Mouse (Mus musculus) MEL (cell line): ENCODE measurements around the gene Myo1c. TPM values are rescaled to one million over a fixed set of nuclear protein-coding genes. Genes with fewer than 3 reads are reported as not detected.

Experiments
- DNase-seq: peaks from one replicate; pipeline ENCODE4 v3.0.0; 2011; ENCODE audit warnings: low read depth, low spot score
- H3K27ac ChIP-seq: 2 replicates; pipeline ENCODE4 v1.5.1; 2012; ENCODE audit warnings: low read depth, mild to moderate bottlenecking, control low read depth, low read length, moderate library complexity; ENCODE audit not compliant: control insufficient read depth
- H3K27me3 ChIP-seq, 2 experiments: fragments of 150-350 bp in 1 of 2; sonication (generic) in 1 of 2; 2 replicates each; pipeline ENCODE4 v1.6.1; 2012; ENCODE audit warnings: low read length in 2 of 2, mild to moderate bottlenecking in 2 of 2, improper control_type of control experiment in 1 of 2, moderate library complexity in 1 of 2; ENCODE audit not compliant: insufficient read depth in 2 of 2, control insufficient read depth in 1 of 2
- H3K36me3 ChIP-seq, 2 experiments: 2 replicates each; pipeline ENCODE4 v1.6.1; 2012 to 2014; ENCODE audit warnings: low read length in 2 of 2, improper control_type of control experiment in 1 of 2, inconsistent platforms in 1 of 2, mild to moderate bottlenecking in 1 of 2; ENCODE audit not compliant: insufficient read depth in 2 of 2, control insufficient read depth in 1 of 2
- H3K4me1 ChIP-seq, 2 experiments: fragments of 150-350 bp in 1 of 2; sonication (generic) in 1 of 2; 2 replicates each; pipeline ENCODE4 v1.6.1; 2012; ENCODE audit warnings: low read length in 2 of 2, improper control_type of control experiment in 1 of 2, mild to moderate bottlenecking in 1 of 2; ENCODE audit not compliant: insufficient read depth in 2 of 2, control insufficient read depth in 1 of 2
- H3K4me3 ChIP-seq, 2 experiments: fragments of 150-350 bp in 1 of 2; sonication (generic) in 1 of 2; 2 replicates each; pipeline ENCODE4 v1.5.1; 2012; ENCODE audit warnings: low read depth in 2 of 2, low read length in 2 of 2, mild to moderate bottlenecking in 2 of 2, moderate library complexity in 2 of 2, control low read depth in 1 of 2, improper control_type of control experiment in 1 of 2; ENCODE audit not compliant: control insufficient read depth in 1 of 2, insufficient read depth in 1 of 2
- H3K79me2 ChIP-seq: 2 replicates; pipeline ENCODE4 v1.6.1; 2012; ENCODE audit warnings: mild to moderate bottlenecking, low read length, moderate library complexity; ENCODE audit not compliant: control insufficient read depth, poor library complexity, insufficient read depth
- H3K9ac ChIP-seq: 2 replicates; pipeline ENCODE4 v1.6.1; 2012; ENCODE audit warnings: low read depth, mild to moderate bottlenecking, control low read depth, low read length, moderate library complexity; ENCODE audit not compliant: control insufficient read depth, poor library complexity, severe bottlenecking
- H3K9me3 ChIP-seq: fragments of 150-350 bp; sonication (generic); replicated peaks from 2 replicates; pipeline ENCODE4 v1.6.1; 2012; ENCODE audit warnings: mild to moderate bottlenecking, low read length, improper control_type of control experiment, moderate library complexity; ENCODE audit not compliant: insufficient read depth
- BHLHE40 ChIP-seq: IDR thresholded peaks from 2 replicates; pipeline ENCODE4 v1.6.1; 2012; ENCODE audit warnings: low read depth, mild to moderate bottlenecking, inconsistent platforms, low read length, improper control_type of control experiment, borderline replicate concordance
- CHD1 ChIP-seq: IDR thresholded peaks from 2 replicates; pipeline ENCODE4 v1.6.1; 2012; ENCODE audit warnings: low read depth, mild to moderate bottlenecking, inconsistent platforms, low read length, improper control_type of control experiment
- CHD2 ChIP-seq: IDR thresholded peaks from 2 replicates; pipeline ENCODE4 v1.6.1; 2011; ENCODE audit warnings: low read length, improper control_type of control experiment
- CTCF ChIP-seq, 3 experiments: IDR thresholded peaks in 2 of 3; conservative IDR thresholded peaks in 1 of 3; 2 replicates each; pipeline ENCODE4 v1.5.1; 2011 to 2012; ENCODE audit warnings: low read length in 3 of 3, low read depth in 2 of 3, mild to moderate bottlenecking in 2 of 3, improper control_type of control experiment in 1 of 3, inconsistent platforms in 1 of 3, mixed read lengths in 1 of 3, moderate library complexity in 1 of 3; ENCODE audit not compliant: control insufficient read depth in 1 of 3, insufficient read depth in 1 of 3, poor library complexity in 1 of 3, severe bottlenecking in 1 of 3
- EP300 ChIP-seq, 2 experiments: IDR thresholded peaks; 2 replicates each; pipeline ENCODE4 v1.6.1; 2011; ENCODE audit warnings: improper control_type of control experiment in 2 of 2, low read length in 2 of 2, low read depth in 1 of 2, mild to moderate bottlenecking in 1 of 2
- ETS1 ChIP-seq: IDR thresholded peaks from 2 replicates; pipeline ENCODE4 v1.6.1; 2012; ENCODE audit warnings: low read depth, mild to moderate bottlenecking, inconsistent platforms, low read length, improper control_type of control experiment, moderate library complexity
- GABPA ChIP-seq: IDR thresholded peaks from 2 replicates; pipeline ENCODE4 v1.6.1; 2012; ENCODE audit warnings: low read depth, mild to moderate bottlenecking, inconsistent platforms, low read length, improper control_type of control experiment, moderate library complexity
- GATA1 ChIP-seq: IDR thresholded peaks from 2 replicates; pipeline ENCODE4 v1.6.1; 2011; ENCODE audit warnings: low read depth, low read length, improper control_type of control experiment
- JUND ChIP-seq: IDR thresholded peaks from 2 replicates; pipeline ENCODE4 v1.6.1; 2011; ENCODE audit warnings: low read depth, mild to moderate bottlenecking, improper control_type of control experiment, low read length
- KAT2A ChIP-seq: conservative IDR thresholded peaks from 2 replicates; pipeline ENCODE4 v1.6.1; 2012; ENCODE audit warnings: low read depth, low read length, improper control_type of control experiment, inconsistent platforms
- MAX ChIP-seq: IDR thresholded peaks from 2 replicates; pipeline ENCODE4 v1.6.1; 2011; ENCODE audit warnings: low read length, improper control_type of control experiment
- MAZ ChIP-seq: IDR thresholded peaks from 2 replicates; pipeline ENCODE4 v1.6.1; 2012; ENCODE audit warnings: low read depth, mild to moderate bottlenecking, inconsistent platforms, low read length, improper control_type of control experiment
- MXI1 ChIP-seq: IDR thresholded peaks from 2 replicates; pipeline ENCODE4 v1.6.1; 2011; ENCODE audit warnings: mild to moderate bottlenecking, low read depth, low read length, improper control_type of control experiment
- MYB ChIP-seq: IDR thresholded peaks from 2 replicates; pipeline ENCODE4 v1.6.1; 2011; ENCODE audit warnings: mild to moderate bottlenecking, low read depth, low read length, improper control_type of control experiment
- MYC ChIP-seq: IDR thresholded peaks from 2 replicates; pipeline ENCODE4 v1.6.1; 2011; ENCODE audit warnings: low read depth, mild to moderate bottlenecking, low read length, improper control_type of control experiment, moderate library complexity
- NELFE ChIP-seq: IDR thresholded peaks from 2 replicates; pipeline ENCODE4 v1.6.1; 2011; ENCODE audit warnings: low read depth, low read length, improper control_type of control experiment
- NRF1 ChIP-seq: IDR thresholded peaks from 2 replicates; pipeline ENCODE4 v1.6.1; 2014; ENCODE audit warnings: low read depth, mild to moderate bottlenecking, inconsistent platforms, low read length, improper control_type of control experiment, moderate library complexity; ENCODE audit not compliant: poor library complexity, insufficient read depth, severe bottlenecking
- POLR2A ChIP-seq, 2 experiments: IDR thresholded peaks; 2 replicates each; pipeline ENCODE4 v1.6.1; 2011 to 2012; ENCODE audit warnings: low read length in 2 of 2, mild to moderate bottlenecking in 2 of 2, control low read depth in 1 of 2, improper control_type of control experiment in 1 of 2, low read depth in 1 of 2, moderate library complexity in 1 of 2; ENCODE audit not compliant: control insufficient read depth in 1 of 2, insufficient read depth in 1 of 2, poor library complexity in 1 of 2
- POLR2AphosphoS2 ChIP-seq: IDR thresholded peaks from 2 replicates; pipeline ENCODE4 v1.6.1; 2011; ENCODE audit warnings: low read length, improper control_type of control experiment
- POLR2AphosphoS5 ChIP-seq: IDR thresholded peaks from 2 replicates; pipeline ENCODE4 v1.6.1; 2012; ENCODE audit warnings: low read depth, borderline replicate concordance, mild to moderate bottlenecking, inconsistent platforms, low read length, moderate library complexity, mixed read lengths
- TBP ChIP-seq: IDR thresholded peaks from 2 replicates; pipeline ENCODE4 v1.8.0; 2011; ENCODE audit warnings: low read depth, low read length, improper control_type of control experiment
- TCF12 ChIP-seq: IDR thresholded peaks from 2 replicates; pipeline ENCODE4 v1.6.1; 2014; ENCODE audit warnings: low read depth, mild to moderate bottlenecking, inconsistent platforms, low read length, improper control_type of control experiment, moderate library complexity
- USF1 ChIP-seq: IDR thresholded peaks from 2 replicates; pipeline ENCODE4 v1.6.1; 2014; ENCODE audit warnings: low read depth, mild to moderate bottlenecking, inconsistent platforms, low read length, improper control_type of control experiment, moderate library complexity
- USF2 ChIP-seq, 2 experiments: IDR thresholded peaks; 2 replicates each; pipeline ENCODE4 v1.6.1; 2011 to 2012; ENCODE audit warnings: improper control_type of control experiment in 2 of 2, low read length in 2 of 2, borderline replicate concordance in 1 of 2, inconsistent platforms in 1 of 2, low read depth in 1 of 2, mild to moderate bottlenecking in 1 of 2; ENCODE audit not compliant: insufficient read depth in 1 of 2
- ZKSCAN1 ChIP-seq: IDR thresholded peaks from 2 replicates; pipeline ENCODE4 v1.6.1; 2012; ENCODE audit warnings: low read depth, mild to moderate bottlenecking, inconsistent platforms, low read length, improper control_type of control experiment, moderate library complexity
- ZMIZ1 ChIP-seq: IDR thresholded peaks from 2 replicates; pipeline ENCODE4 v1.6.1; 2012; ENCODE audit warnings: low read depth, mild to moderate bottlenecking, inconsistent platforms, low read length, improper control_type of control experiment, moderate library complexity
- polyA plus RNA-seq, 2 experiments: library from polyadenylated mRNA; stranded (reverse) in 1 of 2; unstranded in 1 of 2; fragments of >175 nt in 1 of 2; fragments of >200 nt in 1 of 2; gene quantifications; 2 replicates each; pipeline versions ENCODE4 v1.2.1 to v1.2.4; 2012; ENCODE audit warnings: low replicate concordance in 2 of 2, low read depth in 1 of 2; ENCODE audit not compliant: insufficient read length in 2 of 2, insufficient read depth in 1 of 2, missing spikeins in 1 of 2
- total RNA-seq: library from RNA; depleted of rRNA; stranded (reverse); fragments of 300-350 nt; gene quantifications from 2 replicates; pipeline ENCODE4 v1.2.3, GENCODE M21; 2012

The Myo1c gene
- total and polyA plus RNA-seq, 3 experiments: 33.2 to 45.6 TPM; not detected in 1

- TF ChIP-seq NRF1 (no peak), USF2 (IDR thresholded peaks at IDR 0.05; ENCODE audit: borderline replicate concordance in 1 of 2, insufficient read depth in 1 of 2, low read depth in 1 of 2, low read length in 2 of 2) (no peak), ZKSCAN1 (no peak), USF1 (no peak), MAX (no peak), CHD1 (no peak), POLR2A (IDR thresholded peaks at IDR 0.05; ENCODE audit: control insufficient read depth in 1 of 2, insufficient read depth in 1 of 2, low read depth in 1 of 2, low read length in 2 of 2, poor library complexity in 1 of 2) (no peak), CTCF (IDR thresholded peaks at IDR 0.05 in 2 of 3, conservative IDR thresholded peaks at IDR 0.05 in 1 of 3; ENCODE audit: control insufficient read depth in 1 of 3, insufficient read depth in 1 of 3, low read depth in 2 of 3, low read length in 3 of 3, poor library complexity in 1 of 3, severe bottlenecking in 1 of 3) (peak in 1 of 3 experiments; percentile 42; a peak in 2 of 6 replicates), MYC (0 out of 2 replicates have a peak, but pooled peaks have one; percentile 42), TBP (no peak), GATA1 (no peak), BHLHE40 (no peak), GABPA (no peak), CHD2 (no peak), ZMIZ1 (no peak)
Measured at GRCm38 (mm10) chr11:75700557-75700956, 50.3 kb downstream of the Myo1c start (continued).

- DNase-seq: no peak
- no peaks in the 10 kb centered on the region for H3K79me2 ChIP-seq
- H3K36me3 ChIP-seq: peaks cover 0 to 38% of the 10 kb centered on the region in 2 experiments; a peak in 2 of 4 replicates
- no peaks in the 10 kb centered on the region for H3K27me3 ChIP-seq
- TF ChIP-seq GABPA (no peak), EP300 (IDR thresholded peaks at IDR 0.05; ENCODE audit: low read depth in 1 of 2, low read length in 2 of 2) (no peak), CHD2 (no peak), ZKSCAN1 (no peak), MXI1 (no peak), ZMIZ1 (no peak), USF2 (IDR thresholded peaks at IDR 0.05; ENCODE audit: borderline replicate concordance in 1 of 2, insufficient read depth in 1 of 2, low read depth in 1 of 2, low read length in 2 of 2) (no peak), JUND (no peak), POLR2AphosphoS2 (no peak), USF1 (no peak), ETS1 (no peak), NELFE (no peak), MAZ (no peak), TCF12 (no peak), MYB (no peak), KAT2A (no peak), GATA1 (no peak), POLR2AphosphoS5 (no peak)
- no peak overlapping the region for H3K9ac ChIP-seq
- no peaks in the 10 kb centered on the region for H3K9me3 ChIP-seq
- H3K4me1 ChIP-seq: no peaks in the 10 kb centered on the region
- H3K27ac ChIP-seq: no peak overlapping the region
- H3K4me3 ChIP-seq: no peak overlapping the region
Measured at GRCm38 (mm10) chr11:75702761-75703160, 52.5 kb downstream of the Myo1c start.
